In the genomic region with DNA sequence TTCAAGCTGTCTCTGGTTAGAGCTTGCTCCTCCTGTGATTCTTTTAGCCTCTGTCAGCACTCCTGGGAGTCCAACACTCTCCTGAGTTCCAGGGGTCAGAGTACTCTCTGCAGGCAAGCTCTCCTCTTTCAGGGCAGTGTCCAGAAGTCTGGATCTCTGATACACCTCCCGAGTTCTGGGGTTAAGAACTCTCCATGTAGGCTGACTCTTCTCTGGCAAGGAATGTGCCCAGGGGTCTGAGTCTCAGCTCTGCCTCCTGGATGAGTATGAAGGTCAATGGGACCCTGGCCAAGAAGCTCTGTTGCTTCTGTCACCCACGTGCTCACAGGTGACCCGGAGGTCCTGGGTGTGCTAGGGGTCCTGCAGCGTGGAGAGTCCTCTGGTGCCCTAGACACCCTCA, we compare ENCODE assay signal across 26 mouse cellular contexts.
A peak's percentile ranks its signal among the peaks of the same experiment; 100 is the strongest.
DNase-seq lines count a peak whose midpoint lies in the region; ATAC-seq lines count a peak whose summit lies in the region.
"Had no signal": no experiment of that assay in that cellular context is flagged by ENCODE, and none has a peak within 500 bp of the region (broad histone marks: within the 10 kb centered on the region; RNA-seq: fewer than 3 reads in every experiment).

No protein-coding gene starts in this region.

- no peak overlapping the region for H3K9ac ChIP-seq in kidney, embryonic 14.5 days (ENCODE audit: low read depth, low read length)
- H3K9ac ChIP-seq in midbrain, embryonic 14.5 days (replicated peaks; ENCODE audit: low read length): no peak overlapping the region
- H3K9ac ChIP-seq: forebrain, embryonic 13.5 days; heart, embryonic 12.5 days; heart, embryonic 15.5 days; hindbrain, embryonic 13.5 days had no signal

- no peaks in the 10 kb centered on the region for H3K4me1 ChIP-seq in kidney, embryonic 14.5 days (ENCODE audit: control insufficient read depth, insufficient read depth, low read length)
- H3K4me1 ChIP-seq in midbrain, embryonic 14.5 days (ENCODE audit: control insufficient read depth, insufficient read depth, low read length): no peaks in the 10 kb centered on the region
- H3K4me1 ChIP-seq: forebrain, embryonic 10.5 days; forebrain, embryonic 13.5 days; heart, embryonic 12.5 days; heart, embryonic 15.5 days; hindbrain, embryonic 10.5 days; hindbrain, embryonic 13.5 days had no signal

- H3K4me3 ChIP-seq in kidney, embryonic 14.5 days (ENCODE audit: low read length): no peak overlapping the region
- no peak overlapping the region for H3K4me3 ChIP-seq in midbrain, embryonic 14.5 days (replicated peaks; ENCODE audit: low read depth, low read length)
- H3K4me3 ChIP-seq: forebrain, embryonic 10.5 days; forebrain, embryonic 13.5 days; heart, embryonic 12.5 days; heart, embryonic 15.5 days; hindbrain, embryonic 10.5 days; hindbrain, embryonic 13.5 days had no signal

- no peaks in the 10 kb centered on the region for H3K9me3 ChIP-seq in kidney, embryonic 14.5 days (ENCODE audit: control insufficient read depth, low read length)
- peaks cover under 1% of the 10 kb centered on the region; the same call in 1 of the 2 replicates for H3K9me3 ChIP-seq in midbrain, embryonic 14.5 days (ENCODE audit: control insufficient read depth, low read length)
- H3K9me3 ChIP-seq: forebrain, embryonic 13.5 days; heart, embryonic 15.5 days; hindbrain, embryonic 13.5 days had no signal

- no peak overlapping the region for H3K27ac ChIP-seq in kidney, embryonic 14.5 days (ENCODE audit: low read depth, low read length)
- H3K27ac ChIP-seq in midbrain, embryonic 14.5 days (replicated peaks; ENCODE audit: low read depth, low read length): no peak overlapping the region
- H3K27ac ChIP-seq: forebrain, embryonic 10.5 days; forebrain, embryonic 13.5 days; heart, embryonic 15.5 days; hindbrain, embryonic 10.5 days; hindbrain, embryonic 13.5 days had no signal

- WGBS in kidney, embryonic 14.5 days: 88% methylated on average over 4 of the region's 4 CpGs
- WGBS in midbrain, embryonic 14.5 days: 86% methylated on average over 4 of the region's 4 CpGs

- H3K27me3 ChIP-seq in kidney, embryonic 14.5 days (ENCODE audit: control insufficient read depth, insufficient read depth, low read length): no peaks in the 10 kb centered on the region
- H3K27me3 ChIP-seq in midbrain, embryonic 14.5 days (ENCODE audit: control insufficient read depth, insufficient read depth, low read length): no peaks in the 10 kb centered on the region
- H3K27me3 ChIP-seq: CH12.LX; forebrain, embryonic 13.5 days; heart, embryonic 12.5 days; heart, embryonic 15.5 days; hindbrain, embryonic 13.5 days; Patski had no signal

- DNase-seq in kidney, adult 18-20 months: peak; percentile 33
- DNase-seq in kidney, adult 9 months: peak; percentile 87
- DNase-seq in kidney, postnatal 14 days: peak; percentile 3
- no peak for DNase-seq in spleen, adult 18-20 months
- no peak for DNase-seq in lung, postnatal 25 days (ENCODE audit: low spot score)
- no peak for DNase-seq in midbrain, embryonic 14.5 days
- DNase-seq: adrenal gland, postnatal 10 days; adrenal gland, postnatal 36 days; B cell, adult 2 months; cerebellum, adult 18-20 months; cerebellum, adult 9-10 months; cerebellum, postnatal 14 days; gastrocnemius, postnatal 14 days; heart, postnatal 10 days; heart, postnatal 36 days had no signal

- no peak for ATAC-seq in kidney, embryonic 14.5 days (ENCODE audit: low FRiP score, low TSS enrichment)
- ATAC-seq in midbrain, embryonic 14.5 days (ENCODE audit: low FRiP score, low TSS enrichment): no peak
- ATAC-seq: forebrain, embryonic 13.5 days; forebrain, embryonic 16.5 days; Patski had no signal

- no peaks in the 10 kb centered on the region for H3K36me3 ChIP-seq in kidney, embryonic 14.5 days (ENCODE audit: control insufficient read depth, insufficient read depth, low read length)
- no peaks in the 10 kb centered on the region for H3K36me3 ChIP-seq in midbrain, embryonic 14.5 days (ENCODE audit: control insufficient read depth, insufficient read depth, low read length)
- H3K36me3 ChIP-seq: forebrain, embryonic 10.5 days; G1E; heart, embryonic 12.5 days; heart, embryonic 15.5 days; hindbrain, embryonic 10.5 days; hindbrain, embryonic 13.5 days had no signal

- no peak overlapping the region for H3K4me2 ChIP-seq in kidney, embryonic 14.5 days (replicated peaks; ENCODE audit: low read depth, low read length)
- H3K4me2 ChIP-seq in midbrain, embryonic 14.5 days (ENCODE audit: low read length): no peak overlapping the region
- H3K4me2 ChIP-seq: forebrain, embryonic 13.5 days; heart, embryonic 12.5 days; heart, embryonic 15.5 days; hindbrain, embryonic 13.5 days had no signal

Comparison
In these comparisons a context has a peak if more than half of its experiments do, and no peak if none do; other contexts are left out.
1. DNase-seq: peak in kidney, adult 18-20 months (single experiment), kidney, adult 9 months (single experiment) and kidney, postnatal 14 days (single experiment); none in spleen, adult 18-20 months (0 of 2), lung, postnatal 25 days (single experiment) and midbrain, embryonic 14.5 days (single experiment).